Mouse (Mus musculus) left cerebral cortex, postnatal 14 days (tissue): ENCODE results near the gene Rnf168. TPM values are rescaled to one million over a fixed set of nuclear protein-coding genes. Genes with fewer than 3 reads are reported as not detected.
A peak's percentile ranks its signal among the peaks of the same experiment; 100 is the strongest.
"Not testable (repeated sequence)": the region's sequence is repeated elsewhere in the genome, so short reads cannot be mapped to it uniquely, and the experiment has no call there.

Experiments used
- DNase-seq, 2 experiments: peaks; one replicate each; pipeline ENCODE4 v3.0.0; 2021 to 2022; ENCODE audit warnings: low spot score in 2 of 2, mixed read lengths in 1 of 2
- intact Hi-C: fragments of 180-260 bp; cut with DNase I; formaldehyde crosslinking; loops from one replicate; pipeline ENCODE4 v1.15.1; 2025
- long read RNA-seq, 2 experiments: library from polyadenylated mRNA; stranded (forward); transcript quantifications; one replicate each; pipeline ENCODE4 v2.0.0; 2021
- total RNA-seq, 2 experiments: library from RNA; stranded (reverse); gene quantifications; 2 replicates each; pipeline ENCODE4 v1.2.3; 2021

Gene Rnf168
- 10 to 100 TPM; 25.4 to 28.6 TPM for total RNA-seq
- long read RNA-seq, experiment 1 = 0 reads
- long read RNA-seq, experiment 2, partial matches to known transcripts = 0 of 2 reads
- long read RNA-seq, experiment 2, other reads (novel, unspliced or antisense) = 1 of 2 reads

DNA sequence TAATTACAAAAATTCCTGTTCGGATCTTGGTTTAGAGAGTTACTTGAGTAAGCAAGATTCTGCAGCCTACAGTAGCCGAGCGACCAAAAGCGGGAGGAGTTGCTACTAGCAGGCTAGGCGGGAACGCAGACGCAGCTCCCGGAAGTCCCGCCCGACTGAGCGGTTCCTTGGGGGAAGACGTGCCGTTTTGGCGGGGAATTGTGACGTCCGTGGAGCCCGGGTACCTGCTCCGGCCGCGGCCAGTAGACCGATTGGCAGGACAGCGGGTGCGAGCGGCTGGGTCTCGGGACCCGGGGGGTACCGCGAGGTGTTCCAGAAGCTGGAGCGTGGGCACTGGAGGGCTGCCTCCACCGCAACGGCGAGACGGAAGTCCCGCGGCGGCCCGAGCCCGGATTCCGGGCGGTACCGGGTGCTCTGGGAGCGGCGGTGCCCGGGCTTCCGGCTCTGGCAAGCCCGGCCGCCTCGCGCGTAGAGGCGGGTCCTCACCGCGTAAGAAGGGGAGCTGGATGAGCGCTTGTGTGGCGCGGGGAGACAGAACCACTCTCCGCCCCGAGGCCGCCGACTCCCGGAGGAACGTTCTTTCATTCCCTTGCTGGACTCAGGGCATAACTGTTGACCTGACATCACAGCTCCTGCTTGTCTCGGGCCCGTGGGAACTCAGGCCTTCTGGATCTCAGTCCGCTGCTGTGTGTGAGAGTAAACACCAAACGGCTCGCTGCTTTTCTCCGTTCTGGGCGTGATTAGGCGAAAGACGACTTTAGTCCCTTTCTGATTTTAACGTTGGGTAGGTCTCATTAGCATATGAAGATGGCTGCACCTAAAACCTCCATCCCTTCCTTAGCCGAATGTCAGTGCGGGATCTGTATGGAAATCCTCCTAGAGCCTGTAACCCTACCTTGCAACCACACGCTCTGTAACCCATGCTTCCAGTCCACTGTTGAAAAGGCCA is at the start of gene Rnf168:
Rnf168 (plus strand) TSS at position 152 of the 949 bp plus-strand sequence.
- peak; percentile 81 to 90 for DNase-seq
- intact Hi-C loops = no loop called here

DNA sequence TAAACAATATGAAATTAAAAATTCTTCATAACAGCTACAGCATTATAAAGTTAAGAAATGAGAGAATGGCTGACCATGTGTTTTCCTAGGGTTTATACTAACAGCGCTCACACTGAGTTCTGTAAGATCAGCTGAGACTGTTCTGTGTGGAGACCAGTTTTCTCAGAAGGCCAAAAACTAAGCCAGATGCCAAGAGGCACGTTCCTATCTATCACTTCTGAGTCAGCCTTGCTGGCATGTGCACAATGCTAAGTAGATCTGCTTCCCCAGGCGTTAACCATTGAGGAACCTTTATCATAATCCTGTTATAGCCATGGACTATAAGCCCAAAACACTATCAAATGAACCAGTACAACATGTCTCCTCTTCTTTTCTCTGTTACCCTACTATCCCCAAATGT is 45.2 kb upstream of the Rnf168 start:
- intact Hi-C loops, DNase-seq: not testable (repeated sequence)

DNA sequence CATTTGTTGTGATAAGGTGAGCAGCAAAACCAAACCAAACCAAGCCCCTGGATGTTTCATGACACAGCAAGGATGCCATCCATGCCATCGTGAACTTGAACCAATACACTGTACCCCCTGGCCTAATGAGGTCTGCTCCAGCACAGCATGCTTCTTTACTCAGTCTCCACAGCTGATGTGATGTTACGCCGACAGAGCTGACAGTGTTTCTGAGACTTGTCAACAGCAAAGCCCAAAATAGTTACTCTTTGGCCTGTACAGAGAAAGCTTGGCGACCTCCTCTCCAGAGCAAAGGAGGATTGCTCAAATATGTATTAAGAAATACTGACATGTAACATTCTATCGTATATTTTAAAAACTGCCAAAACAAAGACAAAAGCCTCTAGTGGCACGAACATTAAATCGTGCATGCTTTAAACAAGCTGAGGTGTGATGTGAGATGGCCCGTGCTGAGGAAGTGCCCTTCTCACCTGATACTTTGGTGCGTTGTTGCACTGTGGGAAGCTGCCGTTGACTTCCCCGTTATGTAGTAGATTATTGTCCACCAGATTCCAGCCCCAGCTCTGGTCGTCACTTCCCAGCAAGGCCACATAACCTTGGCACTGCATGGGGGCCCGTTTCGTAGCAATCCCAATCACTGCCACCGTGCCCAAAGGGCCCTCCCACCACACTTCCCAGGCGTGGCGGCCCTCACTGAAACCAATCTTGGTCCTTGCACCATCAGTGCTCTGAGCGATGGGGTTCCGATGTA is 39.2 kb upstream of the Rnf168 start:
- intact Hi-C loops = no loop called here

DNA sequence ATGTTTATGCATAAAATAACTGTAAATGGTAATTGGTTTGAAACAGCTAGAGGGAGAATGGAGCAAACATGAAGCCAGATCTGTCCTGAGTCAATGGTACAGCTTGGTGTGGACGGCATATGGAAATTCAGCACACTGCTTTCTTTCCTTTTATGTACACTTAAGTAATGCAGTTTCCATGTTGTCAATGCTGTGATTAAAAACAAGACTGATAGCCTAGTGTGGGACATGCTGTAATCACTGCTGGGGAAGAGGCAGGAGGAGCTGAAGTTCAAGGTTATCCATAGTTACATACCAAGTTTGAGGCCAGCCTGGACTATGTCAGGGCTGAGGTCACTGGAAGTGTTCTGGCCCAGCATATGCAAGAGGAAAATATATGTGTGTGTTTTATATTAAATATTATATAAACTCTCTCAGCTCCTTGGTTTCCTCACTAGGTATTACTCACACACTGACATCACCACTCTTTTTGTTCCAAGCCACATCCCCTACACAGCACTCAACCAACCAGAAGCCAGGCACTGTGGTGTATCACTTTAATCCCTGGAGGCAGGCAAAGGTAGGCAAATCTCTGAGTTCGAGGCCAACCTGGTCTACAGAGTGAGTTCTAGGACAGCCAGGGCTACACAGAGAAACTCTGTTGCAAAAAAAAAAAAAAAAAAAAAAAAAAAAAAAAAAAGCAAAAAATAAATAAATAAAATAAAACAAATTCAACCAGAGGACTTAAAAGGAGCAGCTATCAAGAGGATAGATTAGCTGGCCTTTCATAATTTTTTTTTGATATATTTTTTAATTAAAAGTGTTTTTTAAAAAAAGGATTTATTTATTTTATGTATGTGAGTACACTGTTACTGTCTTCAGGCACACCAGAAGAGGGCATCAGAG is 37.6 kb upstream of the Rnf168 start:
- no peak for DNase-seq
- intact Hi-C loops = no loop called here

More for the DNA sequence above, 39.2 kb upstream of the Rnf168 start:
- no peak for DNase-seq

DNA sequence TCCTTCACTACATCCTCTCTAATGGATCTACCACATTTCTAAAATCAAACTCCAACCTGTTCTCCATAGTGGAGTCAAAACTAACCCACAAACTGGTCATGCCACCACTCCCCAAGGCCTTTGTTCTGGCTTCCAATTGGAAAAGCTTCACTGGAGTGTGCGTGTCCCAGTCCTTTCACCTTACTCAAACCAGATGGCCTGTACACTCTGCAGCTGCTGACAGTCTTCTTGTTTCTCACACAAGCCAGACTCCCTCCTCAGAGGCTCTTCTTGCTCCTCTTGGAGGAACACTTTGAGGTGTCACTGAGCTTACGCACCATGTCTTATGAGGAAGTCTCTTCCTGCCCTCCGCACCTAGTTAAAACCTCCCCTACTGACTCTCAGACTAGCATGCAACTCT is 33.4 kb upstream of the Rnf168 start:
- intact Hi-C loops = no loop called here
- DNase-seq = no peak

DNA sequence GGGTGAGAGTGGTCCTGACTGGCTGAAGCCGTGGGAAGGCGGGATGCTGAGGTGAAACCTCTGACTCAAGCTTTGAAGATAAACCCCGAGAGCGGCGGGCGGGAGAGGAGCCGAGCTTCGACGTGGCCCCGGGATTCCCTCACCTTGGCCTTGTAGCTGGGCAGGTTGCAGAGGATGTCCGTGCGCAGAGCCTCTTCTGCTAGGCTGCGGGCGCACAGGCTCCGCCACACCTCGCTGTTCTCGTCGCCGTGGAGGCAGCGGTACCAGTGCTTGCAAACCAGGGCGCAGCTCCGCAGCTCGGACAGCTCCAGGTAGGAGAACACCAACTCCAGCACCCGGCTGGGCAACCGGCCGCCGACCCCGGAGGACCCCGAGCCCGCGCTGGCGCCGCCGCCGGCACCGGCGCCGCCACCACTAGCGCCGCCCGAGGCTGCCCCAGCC is 30.9 kb upstream of the Rnf168 start:
- intact Hi-C loops = loop anchor here (5.0 kb wide), 1 partner anchor 134 kb away; no protein-coding TSS in a partner anchor
- peak; percentile 29 to 54 for DNase-seq

DNA sequence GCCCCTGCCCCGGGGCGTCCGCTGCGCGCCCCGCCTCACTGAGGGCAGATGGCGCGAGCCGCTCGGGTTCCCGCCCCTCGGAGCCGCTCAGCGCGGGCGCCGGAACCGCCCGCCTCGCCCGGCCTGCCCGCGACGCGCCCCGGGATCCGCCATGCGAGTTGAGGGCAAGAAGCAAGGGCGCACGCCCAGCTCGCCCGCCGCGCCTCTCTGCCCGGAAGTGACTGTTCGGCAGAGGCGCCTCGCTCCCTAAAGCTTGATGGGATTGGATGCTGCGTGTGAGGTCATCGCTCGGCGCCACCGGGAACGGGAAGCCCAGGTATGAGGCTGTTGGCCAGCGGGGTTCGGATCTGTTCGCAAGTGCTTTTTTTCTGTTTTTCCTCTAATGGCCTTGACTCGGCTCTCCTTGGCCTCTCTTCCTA is 30.3 kb upstream of the Rnf168 start, which contains the start of the genes Fbxo45 and Wdr53:
Fbxo45 (minus strand) TSS at position 207 of the 419 bp plus-strand sequence.
Wdr53 (plus strand) TSS at position 276 of the 419 bp plus-strand sequence.
- intact Hi-C loops = loop anchor here (5.0 kb wide), 1 partner anchor 135 kb away; no protein-coding TSS in a partner anchor
- peak; percentile 96 to 98 for DNase-seq

DNA sequence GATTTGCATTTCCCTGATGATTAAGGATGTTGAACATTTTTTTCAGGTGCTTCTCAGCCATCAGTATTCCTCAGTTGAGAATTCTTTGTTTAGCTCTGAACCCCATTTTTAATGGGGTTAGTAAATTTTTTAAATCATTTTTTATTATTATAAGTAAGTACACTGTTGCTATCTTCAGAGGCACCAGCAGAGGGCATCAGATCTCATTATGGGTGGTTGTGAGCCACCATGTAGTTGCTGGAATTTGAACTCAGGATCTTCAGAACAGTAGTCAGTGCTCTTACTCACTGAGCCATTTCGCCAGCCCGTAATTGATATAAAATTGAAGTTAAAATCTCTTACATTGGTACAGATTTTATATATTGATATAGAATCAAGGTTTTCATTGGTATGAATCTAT is 13.0 kb upstream of the Rnf168 start:
- DNase-seq, intact Hi-C loops: not testable (repeated sequence)

DNA sequence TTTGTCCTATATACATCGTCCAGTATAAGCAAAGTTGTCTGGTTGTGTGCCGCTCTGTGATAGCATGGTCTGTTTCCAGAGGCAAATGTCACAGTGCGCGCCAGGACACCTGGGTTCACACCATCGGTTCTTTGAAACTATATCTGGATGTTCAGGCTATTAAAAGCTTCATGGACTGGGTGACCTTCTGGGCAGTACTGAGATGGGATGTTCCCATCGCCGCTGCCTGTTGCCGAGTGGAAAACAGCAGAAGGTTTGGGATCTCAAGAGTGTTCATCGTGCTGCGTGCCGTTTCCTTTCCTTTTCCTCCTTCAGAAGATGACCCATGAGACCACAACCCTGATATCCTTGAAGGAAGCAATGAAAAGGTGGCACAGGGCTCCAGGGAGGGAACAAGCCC is 6.0 kb upstream of the Rnf168 start, which contains the start of gene Smco1:
Smco1 (plus strand) TSS at position 178 of the 400 bp plus-strand sequence.
- DNase-seq = no peak
- intact Hi-C loops = no loop called here

DNA sequence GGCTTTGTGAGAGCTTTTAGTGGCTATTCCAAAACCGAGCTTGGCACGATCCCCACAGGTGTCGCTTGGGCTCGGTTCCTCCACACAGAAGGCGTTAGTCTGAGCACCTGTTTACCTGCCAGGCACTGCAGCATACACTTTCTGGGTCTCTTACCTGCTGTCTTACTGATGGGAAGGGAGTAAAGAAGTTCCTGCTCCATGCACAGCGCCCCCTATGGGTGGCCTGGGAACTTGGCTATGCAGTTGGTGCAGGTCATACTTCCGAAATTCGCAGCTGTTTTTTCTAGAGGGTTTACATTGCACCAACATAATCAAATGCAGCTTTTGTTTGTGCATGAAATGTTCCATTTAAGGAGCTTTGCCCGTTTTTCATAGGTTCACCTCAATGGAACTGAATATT is 3.9 kb upstream of the Rnf168 start:
- intact Hi-C loops = no loop called here
- DNase-seq = no peak

DNA sequence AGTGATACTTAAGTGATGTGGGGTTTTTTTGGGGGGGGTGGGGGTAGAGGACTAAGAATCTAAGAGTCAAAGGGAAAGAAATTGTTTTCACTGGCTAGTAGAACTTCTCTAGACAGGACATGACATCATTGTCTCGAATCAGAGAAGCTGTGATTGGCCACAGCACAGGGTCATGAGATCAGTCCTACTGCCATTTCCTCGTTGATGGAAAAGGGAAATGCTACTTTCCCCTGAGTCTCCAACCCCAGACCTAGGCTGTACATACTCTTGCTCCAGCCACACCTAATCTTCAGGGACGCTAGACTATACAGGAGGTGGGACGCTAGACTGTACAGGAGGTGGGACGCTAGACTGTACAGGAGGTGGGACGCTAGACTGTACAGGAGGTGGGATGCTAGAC is 2.2 kb upstream of the Rnf168 start:
- no peak for DNase-seq
- intact Hi-C loops = no loop called here

DNA sequence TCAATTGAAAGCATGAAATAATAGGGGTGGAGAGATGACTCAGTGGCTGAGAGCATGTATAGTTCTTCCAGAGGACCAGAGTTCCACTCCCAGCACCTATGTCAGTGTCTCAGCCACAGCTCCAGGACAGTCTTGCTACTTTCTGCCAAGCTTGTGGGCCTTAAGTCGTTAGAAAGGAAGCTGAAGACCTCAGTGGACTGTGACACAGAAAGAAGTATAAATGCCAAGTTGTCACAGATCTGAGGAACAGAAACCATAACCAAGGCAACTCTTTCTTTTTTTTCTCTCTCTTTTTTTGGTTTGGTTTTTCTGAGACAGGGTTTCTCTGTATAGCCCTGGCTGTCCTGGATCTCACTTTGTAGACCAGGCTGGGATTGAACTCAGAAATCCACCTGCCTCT is 1.4 kb upstream of the Rnf168 start:
- intact Hi-C loops = no loop called here
- no peak for DNase-seq

DNA sequence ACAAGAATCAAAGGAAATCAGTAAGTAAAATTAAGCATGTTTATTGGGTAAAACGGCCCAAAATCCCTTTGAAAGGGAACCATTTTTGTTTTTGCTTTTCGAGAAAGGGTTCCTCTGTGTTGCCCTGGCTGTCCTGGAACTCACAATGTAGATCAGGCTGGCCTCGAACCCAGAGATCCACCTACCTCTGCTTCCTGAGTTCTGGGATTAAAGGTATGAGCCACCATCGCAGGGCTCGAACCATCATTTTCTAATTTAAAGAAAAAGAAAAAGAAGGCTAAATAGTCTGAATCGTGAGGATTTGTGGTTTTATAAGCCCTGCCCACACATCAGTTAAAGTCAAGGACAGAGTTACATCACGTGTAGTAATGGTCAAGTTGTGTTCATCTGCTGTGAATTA is 1.1 kb downstream of the Rnf168 start:
- intact Hi-C loops = no loop called here
- DNase-seq = no peak

DNA sequence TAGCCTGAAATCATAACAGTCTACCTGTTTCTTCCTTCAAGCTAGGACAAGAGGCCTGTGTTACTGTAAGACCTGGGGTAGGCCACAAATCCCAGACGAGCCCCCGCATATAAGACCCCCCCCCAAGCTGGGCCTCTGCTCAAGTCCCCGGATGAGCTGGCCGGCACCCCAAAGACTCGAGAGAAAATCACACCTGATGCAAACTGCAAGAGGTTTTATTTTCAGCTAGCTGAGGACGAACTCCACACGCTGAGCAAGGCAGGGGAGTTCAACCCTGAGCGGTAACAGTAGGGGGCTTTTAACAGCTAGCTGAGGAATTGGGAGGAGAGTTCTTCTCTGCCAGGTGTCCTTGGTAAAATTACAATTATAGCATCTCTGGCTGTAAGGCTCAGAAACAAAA is 3.0 kb downstream of the Rnf168 start:
- no peak for DNase-seq
- intact Hi-C loops = no loop called here

DNA sequence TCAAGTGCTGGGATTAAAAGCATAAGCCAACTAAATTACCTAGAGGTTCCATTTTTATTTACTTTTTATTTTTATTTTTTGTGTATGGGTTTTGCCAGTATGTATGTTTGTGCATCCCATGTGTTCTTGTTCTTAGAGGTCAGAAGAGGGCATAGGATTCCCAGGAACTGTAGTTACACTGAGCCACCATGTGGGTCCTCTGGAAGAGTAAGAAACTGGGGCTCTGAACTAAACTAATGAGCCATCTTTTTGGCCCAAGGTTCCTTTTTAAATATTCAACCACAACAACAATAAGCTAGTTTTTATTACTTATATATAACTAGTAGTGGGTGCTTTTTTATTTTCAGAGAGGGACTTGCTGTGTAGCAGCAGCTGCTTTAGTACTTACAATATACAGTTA is 5.3 kb downstream of the Rnf168 start:
- intact Hi-C loops = no loop called here
- no peak for DNase-seq

DNA sequence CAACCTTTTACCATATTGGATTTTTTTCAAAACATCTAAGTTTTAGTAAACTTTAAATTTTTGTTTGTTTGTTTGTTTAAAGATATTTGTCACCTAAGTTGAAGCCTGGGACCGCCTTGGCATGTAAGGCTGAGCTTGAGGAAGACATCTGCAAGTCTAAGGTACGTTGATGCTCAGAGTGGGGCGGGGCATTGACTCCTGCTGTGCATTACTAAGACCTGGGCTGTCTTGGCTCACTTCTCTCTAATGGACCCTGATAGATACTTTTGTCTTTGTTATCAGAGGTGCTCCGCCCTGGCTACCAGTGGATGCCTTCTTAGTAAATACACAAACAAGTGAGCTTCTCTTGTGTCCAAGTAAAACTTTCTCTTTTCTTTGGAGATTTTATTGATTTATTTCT is 14.6 kb downstream of the Rnf168 start:
- intact Hi-C loops = no loop called here
- DNase-seq = no peak

DNA sequence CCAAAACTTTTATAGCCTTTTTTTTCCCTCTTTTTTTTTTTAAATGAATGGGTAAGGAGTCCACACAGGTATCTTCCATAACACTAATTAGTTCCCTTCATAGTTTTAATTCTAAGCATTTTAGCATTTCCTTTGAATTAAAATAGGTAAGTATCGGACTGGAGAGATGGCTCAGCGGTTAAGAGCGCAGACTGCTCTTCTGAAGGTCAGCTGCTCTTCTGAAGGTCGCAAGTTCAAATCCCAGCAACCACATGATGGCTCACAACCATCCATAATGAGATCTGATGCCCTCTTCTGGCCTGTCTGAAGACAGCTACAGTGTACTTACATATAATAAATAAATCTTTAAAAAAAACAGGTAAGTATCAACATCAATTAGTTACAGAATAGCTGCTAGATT is 22.4 kb downstream of the Rnf168 start:
- DNase-seq, intact Hi-C loops: not testable (repeated sequence)

DNA sequence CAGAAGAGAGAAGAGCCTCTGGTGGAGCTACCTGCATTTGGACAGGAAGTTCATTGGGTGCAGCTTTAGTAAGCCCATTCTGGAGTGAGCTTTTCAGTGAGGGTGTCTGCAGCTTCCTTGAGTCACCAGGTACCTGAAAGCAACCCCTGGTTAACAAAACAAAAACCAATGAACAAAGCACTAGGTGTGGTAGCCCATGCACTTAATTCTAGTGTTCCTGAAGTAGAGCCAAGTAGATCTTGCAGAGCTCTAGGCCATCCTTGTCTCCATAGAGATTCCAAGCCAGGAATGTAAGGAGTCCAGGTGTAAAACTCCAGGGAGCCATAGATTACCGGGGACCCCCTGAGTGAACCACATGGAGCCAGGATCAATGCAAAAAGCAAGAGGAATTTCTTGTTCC is 25.8 kb downstream of the Rnf168 start:
- intact Hi-C loops = no loop called here

DNA sequence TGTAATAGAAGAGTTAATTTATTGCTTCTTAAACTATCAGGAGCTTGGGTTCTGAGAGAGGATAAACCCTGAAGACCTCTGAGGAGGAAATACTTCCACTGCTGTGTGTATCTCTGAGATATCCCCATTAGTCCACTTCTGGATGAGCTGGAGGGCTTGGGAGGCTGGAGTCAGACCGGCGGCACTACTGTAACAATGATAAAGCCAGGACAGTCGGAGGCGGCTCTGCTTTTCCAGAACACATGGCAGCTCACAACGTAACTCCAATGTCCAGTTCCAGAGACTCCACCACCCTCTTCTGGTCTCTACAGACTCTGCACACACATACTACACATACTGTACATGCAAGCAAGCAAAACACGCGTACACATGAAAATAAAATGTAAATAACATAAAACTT is 26.6 kb downstream of the Rnf168 start:
- intact Hi-C loops = no loop called here

More for the DNA sequence above, 25.8 kb downstream of the Rnf168 start:
- DNase-seq = no peak

More for the DNA sequence above, 26.6 kb downstream of the Rnf168 start:
- no peak for DNase-seq
